In genomic region chr1:186550265-186550885, GRCm38 (mm10) we compare ENCODE assay signal across 8 mouse cellular contexts.
DNase-seq lines count a peak whose midpoint lies in the region; ATAC-seq and TF ChIP-seq lines count a peak whose summit lies in the region.
"Had no signal": no experiment of that assay in that cellular context is flagged by ENCODE, and none has a peak within 500 bp of the region (broad histone marks: within the 10 kb centered on the region; RNA-seq: fewer than 3 reads in every experiment).

No protein-coding gene starts in this region.

- TF ChIP-seq CTCF in kidney, postnatal 0 days (IDR thresholded peaks at IDR 0.05; ENCODE audit: low read depth): peak; percentile 51

- no peak overlapping the region for H3K9ac ChIP-seq in kidney, postnatal 0 days (ENCODE audit: low read depth, low read length)
- H3K9ac ChIP-seq in kidney, embryonic 14.5 days (ENCODE audit: low read depth, low read length): no peak overlapping the region
- H3K9ac ChIP-seq: heart, embryonic 13.5 days had no signal

- no peak overlapping the region for H3K4me3 ChIP-seq in kidney, postnatal 0 days (replicated peaks; ENCODE audit: low read depth, low read length)
- H3K4me3 ChIP-seq in kidney, embryonic 14.5 days (ENCODE audit: low read length): no peak overlapping the region
- H3K4me3 ChIP-seq: heart, embryonic 13.5 days had no signal

- no peak overlapping the region for H3K4me2 ChIP-seq in kidney, postnatal 0 days (ENCODE audit: low read length)
- H3K4me2 ChIP-seq in kidney, embryonic 14.5 days (replicated peaks; ENCODE audit: low read depth, low read length): no peak overlapping the region
- H3K4me2 ChIP-seq: heart, embryonic 13.5 days had no signal

- H3K27ac ChIP-seq in kidney, postnatal 0 days: no peak overlapping the region
- H3K27ac ChIP-seq in kidney, embryonic 14.5 days (ENCODE audit: low read depth, low read length): no peak overlapping the region
- H3K27ac ChIP-seq: heart, embryonic 13.5 days had no signal

- no peaks in the 10 kb centered on the region for H3K9me3 ChIP-seq in kidney, postnatal 0 days (replicated peaks; ENCODE audit: low read length)
- H3K9me3 ChIP-seq in kidney, embryonic 14.5 days (ENCODE audit: control insufficient read depth, low read length): no peaks in the 10 kb centered on the region
- H3K9me3 ChIP-seq: heart, embryonic 13.5 days had no signal

- 78% methylated on average over 7 of the region's 7 CpGs for WGBS in kidney, postnatal 0 days
- 88% methylated on average over 7 of the region's 7 CpGs for WGBS in kidney, embryonic 14.5 days

- DNase-seq in kidney, postnatal 0 days (ENCODE audit: low spot score): no peak
- DNase-seq in NIH3T3 (ENCODE audit: low read depth): peak; percentile 44
- DNase-seq in brain, adult 2 months (ENCODE audit: low read depth, low spot score): peak; percentile 14
- DNase-seq in kidney, postnatal 4 days: peak; percentile 25 to 30
- DNase-seq in c-Kit-positive CD71-positive TER-119-positive erythroid progenitor cells, embryonic 14.5 days (ENCODE audit: low spot score): no peak

- no peaks in the 10 kb centered on the region for H3K4me1 ChIP-seq in kidney, postnatal 0 days (replicated peaks; ENCODE audit: insufficient read depth, low read length)
- H3K4me1 ChIP-seq in kidney, embryonic 14.5 days (ENCODE audit: control insufficient read depth, insufficient read depth, low read length): no peaks in the 10 kb centered on the region

- H3K36me3 ChIP-seq in kidney, postnatal 0 days (ENCODE audit: insufficient read depth, low read length): no peaks in the 10 kb centered on the region
- no peaks in the 10 kb centered on the region for H3K36me3 ChIP-seq in kidney, embryonic 14.5 days (ENCODE audit: control insufficient read depth, insufficient read depth, low read length)
- H3K36me3 ChIP-seq: heart, embryonic 13.5 days had no signal

- H3K27me3 ChIP-seq in kidney, postnatal 0 days (ENCODE audit: insufficient read depth, low read length): no peaks in the 10 kb centered on the region
- H3K27me3 ChIP-seq in kidney, embryonic 14.5 days (ENCODE audit: control insufficient read depth, insufficient read depth, low read length): no peaks in the 10 kb centered on the region

- ATAC-seq in kidney, postnatal 0 days (replicated peaks; ENCODE audit: low FRiP score, low read depth): no peak
- no peak for ATAC-seq in kidney, embryonic 14.5 days (ENCODE audit: low FRiP score, low TSS enrichment)
- ATAC-seq in frontal cortex, adult (ENCODE audit: low TSS enrichment): no peak

Comparison
In these comparisons a context has a peak if more than half of its experiments do, and no peak if none do; other contexts are left out.
1. DNase-seq: peak in NIH3T3 (single experiment), brain, adult 2 months (single experiment) and kidney, postnatal 4 days (2 of 2); none in kidney, postnatal 0 days (single experiment) and c-Kit-positive CD71-positive TER-119-positive erythroid progenitor cells, embryonic 14.5 days (single experiment).